Mouse (Mus musculus): Measurements from ENCODE around the gene Six2. TPM values are rescaled to one million over a fixed set of nuclear protein-coding genes. Genes with fewer than 3 reads are reported as not detected.

The Six2 gene
- 0.24 and 1.3 TPM in 2 replicates for total RNA-seq (2014; rRNA removed)
- polyA plus RNA-seq (2015; fragmentation: Nextera tagmentation; extraction: Ambion mirVana), result 0.17 and 0.39 TPM in 2 replicates

DNA sequence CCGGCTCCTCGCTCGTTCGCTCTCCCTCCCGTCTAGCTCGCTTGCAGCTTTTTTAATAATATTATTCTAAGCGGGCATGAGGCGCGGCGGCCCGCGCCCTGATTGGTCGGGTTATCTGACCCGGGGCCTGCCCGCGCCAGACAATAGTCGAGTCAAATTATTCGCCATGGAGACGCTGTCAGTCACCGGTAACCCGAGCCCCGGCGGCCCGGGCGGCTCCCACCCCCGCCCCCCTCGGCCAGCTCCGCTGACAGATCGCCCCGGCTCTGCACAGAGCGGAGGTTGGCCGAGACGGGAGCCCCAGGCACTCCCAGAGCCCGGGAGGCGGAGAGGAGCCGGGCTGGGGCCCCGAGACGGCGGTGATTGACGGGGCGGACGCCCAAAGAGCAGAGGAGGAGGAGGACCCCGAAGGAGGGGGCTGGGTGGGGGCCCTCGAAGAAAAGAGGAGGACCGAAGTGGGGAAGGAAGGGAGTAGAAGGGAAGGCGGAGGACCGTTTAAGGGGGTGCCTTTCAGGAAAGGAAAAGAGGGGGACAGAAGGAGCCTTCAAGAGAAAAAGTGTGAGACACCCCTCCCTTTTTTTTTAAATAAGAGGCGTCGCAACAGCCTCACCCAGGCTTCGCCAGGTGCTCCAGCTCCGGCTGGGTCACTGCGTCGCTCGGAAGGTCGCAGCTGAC, at the start of gene Six2:
Gene Six2, minus strand, starts transcription at position 39 of the 675 bp plus-strand sequence.
- DNase-seq (ENCODE audit: low spot score), result peak; percentile 7
- H3K36me3 ChIP-seq (ENCODE audit: insufficient read depth, low read length), result no peaks in the 10 kb centered on the region
- H3K4me1 ChIP-seq (ENCODE audit: insufficient read depth, low read length), result no peaks in the 10 kb centered on the region
- no peak within 1 kb of the TSS for H3K27ac ChIP-seq (ENCODE audit: low read depth, low read length)
- H3K27me3 ChIP-seq (ENCODE audit: insufficient read depth, low read length), result peaks cover 76% of the 10 kb centered on the region
- under 1% methylated on average over 55 of the region's 55 CpGs for WGBS
- H3K4me2 ChIP-seq (ENCODE audit: low read depth, low read length, poor library complexity, severe bottlenecking), result peak within 1 kb of the TSS; percentile 59
- H3K9ac ChIP-seq (replicated peaks; ENCODE audit: low read length, poor library complexity, severe bottlenecking), result no peak within 1 kb of the TSS
- H3K4me3 ChIP-seq (ENCODE audit: low read depth, low read length), result peak within 1 kb of the TSS; percentile 31
- TF ChIP-seq CTCF (IDR thresholded peaks at IDR 0.05), result no peak
- ATAC-seq (ENCODE audit: low FRiP score), result peak; percentile 59
- no peaks in the 10 kb centered on the region for H3K9me3 ChIP-seq (ENCODE audit: low read length)

GRCm38 (mm10) chr17:85737090-85737780, 49.2 kb upstream of the Six2 start:
- Histone ChIP-seq H3K27ac (ENCODE audit: low read depth, low read length) (no peak overlapping the region), H3K9me3 (ENCODE audit: low read length) (no peaks in the 10 kb centered on the region), H3K4me1 (ENCODE audit: insufficient read depth, low read length) (no peaks in the 10 kb centered on the region), H3K36me3 (ENCODE audit: insufficient read depth, low read length) (no peaks in the 10 kb centered on the region), H3K27me3 (ENCODE audit: insufficient read depth, low read length) (no peaks in the 10 kb centered on the region), H3K4me3 (ENCODE audit: low read depth, low read length) (no peak overlapping the region), H3K9ac (replicated peaks; ENCODE audit: low read length, poor library complexity, severe bottlenecking) (no peak overlapping the region), H3K4me2 (ENCODE audit: low read depth, low read length, poor library complexity, severe bottlenecking) (no peak overlapping the region)
- no peak for DNase-seq (ENCODE audit: low spot score)
- ATAC-seq (ENCODE audit: low FRiP score), result no peak
- no peak for TF ChIP-seq CTCF (IDR thresholded peaks at IDR 0.05)
- WGBS, result 56% methylated on average over 16 of the region's 19 CpGs

DNA sequence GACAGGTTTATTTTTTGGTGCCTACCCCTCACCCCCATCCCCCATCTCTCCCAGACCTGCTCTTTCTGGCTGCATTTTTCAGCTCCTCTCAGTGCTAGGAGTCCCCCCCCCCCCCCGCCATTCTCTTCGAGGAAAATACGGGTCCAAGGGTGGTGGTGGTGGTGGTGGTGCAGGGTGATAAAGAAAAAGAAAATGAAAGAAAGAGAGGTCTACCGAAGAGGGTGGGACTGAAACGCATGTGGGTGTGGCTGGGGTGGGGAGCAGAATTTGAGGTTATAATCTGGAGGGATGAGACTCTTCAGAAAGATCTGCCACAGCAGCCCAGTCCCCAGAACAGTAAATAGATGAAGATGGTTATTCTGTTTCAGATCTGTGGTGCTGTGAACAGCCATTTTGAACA, 43.3 kb upstream of the Six2 start:
- Histone ChIP-seq H3K27me3 (ENCODE audit: insufficient read depth, low read length) (no peaks in the 10 kb centered on the region), H3K9me3 (ENCODE audit: low read length) (no peaks in the 10 kb centered on the region), H3K9ac (replicated peaks; ENCODE audit: low read length, poor library complexity, severe bottlenecking) (no peak overlapping the region), H3K36me3 (ENCODE audit: insufficient read depth, low read length) (no peaks in the 10 kb centered on the region), H3K4me1 (ENCODE audit: insufficient read depth, low read length) (no peaks in the 10 kb centered on the region), H3K27ac (ENCODE audit: low read depth, low read length) (no peak overlapping the region), H3K4me3 (ENCODE audit: low read depth, low read length) (no peak overlapping the region), H3K4me2 (ENCODE audit: low read depth, low read length, poor library complexity, severe bottlenecking) (no peak overlapping the region)
- WGBS, result 90% methylated on average over 5 of the region's 5 CpGs
- DNase-seq (ENCODE audit: low spot score) (no peak), ATAC-seq (ENCODE audit: low FRiP score) (no peak)
- no peak for TF ChIP-seq CTCF (IDR thresholded peaks at IDR 0.05)

- ATAC-seq (ENCODE audit: low FRiP score), result no peak
- WGBS, result 84% methylated on average over 12 of the region's 12 CpGs
These were observed 42.3 kb upstream of the Six2 start for GRCm38 (mm10) chr17:85730231-85731015.

DNA sequence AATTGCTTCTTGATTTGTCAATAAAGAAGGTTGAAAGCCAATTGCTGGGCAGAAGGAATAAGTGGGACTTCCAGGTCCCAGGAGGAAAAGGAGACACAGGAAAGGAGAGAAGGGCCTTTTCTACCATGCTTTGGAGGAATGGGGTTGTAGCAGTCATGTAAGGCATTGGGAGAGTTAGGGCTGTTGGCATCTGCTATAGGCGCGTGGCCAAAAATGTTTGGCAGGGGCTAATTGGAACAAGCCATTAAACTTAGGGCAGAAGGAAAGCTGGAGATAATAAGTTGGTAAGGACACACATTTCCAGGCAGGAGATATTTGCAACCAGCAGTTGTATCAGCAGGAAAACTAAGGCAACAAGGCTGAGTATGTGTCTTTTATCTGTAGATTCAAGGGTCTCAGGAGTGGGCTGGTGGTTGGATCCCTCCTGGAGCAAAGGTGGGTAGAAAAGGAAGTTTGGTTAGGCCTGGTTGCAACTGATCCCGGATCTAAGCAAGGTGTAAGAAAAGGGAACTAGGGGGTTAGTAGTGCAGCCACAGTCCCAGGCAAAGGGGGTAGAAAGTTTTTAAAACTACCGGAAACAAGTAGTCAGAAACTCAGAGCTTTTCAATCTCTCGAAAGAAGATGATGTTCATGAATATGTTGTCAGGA, 40.1 kb upstream of the Six2 start:
- TF ChIP-seq CTCF (IDR thresholded peaks at IDR 0.05), result no peak
- no peak for ATAC-seq (ENCODE audit: low FRiP score)
- H3K4me1 ChIP-seq (ENCODE audit: insufficient read depth, low read length), result no peaks in the 10 kb centered on the region

More at GRCm38 (mm10) chr17:85730231-85731015, 42.3 kb upstream of the Six2 start:
- Histone ChIP-seq H3K4me1 (ENCODE audit: insufficient read depth, low read length) (no peaks in the 10 kb centered on the region), H3K36me3 (ENCODE audit: insufficient read depth, low read length) (no peaks in the 10 kb centered on the region), H3K4me2 (ENCODE audit: low read depth, low read length, poor library complexity, severe bottlenecking) (no peak overlapping the region), H3K4me3 (ENCODE audit: low read depth, low read length) (no peak overlapping the region), H3K27me3 (ENCODE audit: insufficient read depth, low read length) (no peaks in the 10 kb centered on the region), H3K9me3 (ENCODE audit: low read length) (no peaks in the 10 kb centered on the region), H3K9ac (replicated peaks; ENCODE audit: low read length, poor library complexity, severe bottlenecking) (no peak overlapping the region), H3K27ac (ENCODE audit: low read depth, low read length) (no peak overlapping the region)
- DNase-seq (ENCODE audit: low spot score), result no peak
- no peak for TF ChIP-seq CTCF (IDR thresholded peaks at IDR 0.05)

More for the DNA sequence above, 40.1 kb upstream of the Six2 start:
- Histone ChIP-seq H3K27ac (ENCODE audit: low read depth, low read length) (no peak overlapping the region), H3K4me3 (ENCODE audit: low read depth, low read length) (no peak overlapping the region), H3K4me2 (ENCODE audit: low read depth, low read length, poor library complexity, severe bottlenecking) (no peak overlapping the region), H3K9ac (replicated peaks; ENCODE audit: low read length, poor library complexity, severe bottlenecking) (no peak overlapping the region), H3K27me3 (ENCODE audit: insufficient read depth, low read length) (no peaks in the 10 kb centered on the region), H3K9me3 (ENCODE audit: low read length) (no peaks in the 10 kb centered on the region), H3K36me3 (ENCODE audit: insufficient read depth, low read length) (no peaks in the 10 kb centered on the region)
- WGBS, result 92% methylated on average over 5 of the region's 5 CpGs
- DNase-seq (ENCODE audit: low spot score), result peak; percentile 11

Measured in midbrain, postnatal 0 days (tissue).